Mouse (Mus musculus) activated CD4-positive, CD25-positive, alpha-beta regulatory T cell, adult 4 months (primary cell): ENCODE measurements around the gene Olfr1443. TPM values are rescaled to one million over a fixed set of nuclear protein-coding genes. Genes with fewer than 3 reads are reported as not detected.

Source experiments
- polyA plus RNA-seq, 2 experiments: library from polyadenylated mRNA; unstranded; fragments of 100-300 nt; shearing (Covaris generic); gene quantifications; one replicate each; pipeline ENCODE4 v1.2.1; 2017

Olfr1443 gene
- polyA plus RNA-seq, 2 experiments from 2014 or later = not detected

Other genes starting within 250 kb of the Olfr1443 start
- under 1 TPM in 1 of 2 experiments, not detected in 1; 0.28 TPM for gene Mpeg1, start 217.3 kb upstream of the Olfr1443 start, polyA plus RNA-seq
- 1 to 10 TPM; 3.5 to 3.7 TPM for gene Dtx4, start 176.7 kb upstream of the Olfr1443 start, polyA plus RNA-seq
- 10 to 100 TPM; 41.0 to 41.8 TPM for gene Fam111a, start 132.4 kb upstream of the Olfr1443 start, polyA plus RNA-seq
- gene Gm4952, start 78.1 kb upstream of the Olfr1443 start, polyA plus RNA-seq = not detected
- not detected for gene Glyat, start 44.8 kb upstream of the Olfr1443 start, polyA plus RNA-seq
- gene Olfr1442, start 7.7 kb upstream of the Olfr1443 start, polyA plus RNA-seq = not detected
- gene Keg1, start 17.7 kb downstream of the Olfr1443 start, polyA plus RNA-seq = not detected
- gene Cntf, start 87.5 kb downstream of the Olfr1443 start, polyA plus RNA-seq = 1 to 10 TPM; 2.1 to 3.0 TPM
- 10 to 100 TPM; 17.1 to 17.2 TPM for gene Zfp91, start 118.0 kb downstream of the Olfr1443 start, polyA plus RNA-seq
- 100 to 1,000 TPM; 242 to 258 TPM for gene Lpxn, start 118.1 kb downstream of the Olfr1443 start, polyA plus RNA-seq
- not detected for gene Gm5244, start 168.6 kb downstream of the Olfr1443 start, polyA plus RNA-seq
- under 1 TPM; 0.19 to 0.25 TPM for gene Olfr1444, start 179.2 kb downstream of the Olfr1443 start, polyA plus RNA-seq
- not detected for gene Olfr1445, start 205.7 kb downstream of the Olfr1443 start, polyA plus RNA-seq
- gene Olfr1446, start 215.4 kb downstream of the Olfr1443 start, polyA plus RNA-seq = 1 to 10 TPM in 1 of 2 experiments, not detected in 1; 1.1 TPM
- gene Olfr1447, start 225.6 kb downstream of the Olfr1443 start, polyA plus RNA-seq = not detected
- gene Olfr1448, start 246.3 kb downstream of the Olfr1443 start, polyA plus RNA-seq = not detected